Mouse (Mus musculus): ENCODE results near the gene Ep300. TPM values are rescaled to one million over a fixed set of nuclear protein-coding genes. Genes with fewer than 3 reads are reported as not detected.

Gene Ep300
- polyA plus RNA-seq, 1 experiment from 2014 or later: 20.4 TPM

- Histone ChIP-seq H3K4me3 (no peak overlapping the region), H3K27ac (no peak overlapping the region), H3K9me3 (no peaks in the 10 kb centered on the region), H3K4me1 (replicated peaks) (no peaks in the 10 kb centered on the region), H3K27me3 (ENCODE audit: insufficient read depth, poor library complexity, severe bottlenecking) (no peaks in the 10 kb centered on the region), H3K36me3 (peaks cover 85% of the 10 kb centered on the region)
- no peak for DNase-seq (ENCODE audit: low spot score)
- whole genome bisulfite sequencing: 93% methylated on average over 1 of the region's 1 CpGs
Measured at GRCm38 (mm10) chr15:81606634-81607033, 21.5 kb downstream of the Ep300 start.

GRCm38 (mm10) chr15:81649516-81650455 lies 64.6 kb downstream of the Ep300 start:
- H3K4me3 ChIP-seq: no peak overlapping the region
- H3K9me3 ChIP-seq: no peaks in the 10 kb centered on the region
- H3K4me1 ChIP-seq (replicated peaks): no peaks in the 10 kb centered on the region
- no peak for DNase-seq (ENCODE audit: low spot score)
- WGBS: 92% methylated on average over 8 of the region's 8 CpGs
- H3K36me3 ChIP-seq: peaks cover 80% of the 10 kb centered on the region
- H3K27ac ChIP-seq: no peak overlapping the region
- no peaks in the 10 kb centered on the region for H3K27me3 ChIP-seq (ENCODE audit: insufficient read depth, poor library complexity, severe bottlenecking)

DNA sequence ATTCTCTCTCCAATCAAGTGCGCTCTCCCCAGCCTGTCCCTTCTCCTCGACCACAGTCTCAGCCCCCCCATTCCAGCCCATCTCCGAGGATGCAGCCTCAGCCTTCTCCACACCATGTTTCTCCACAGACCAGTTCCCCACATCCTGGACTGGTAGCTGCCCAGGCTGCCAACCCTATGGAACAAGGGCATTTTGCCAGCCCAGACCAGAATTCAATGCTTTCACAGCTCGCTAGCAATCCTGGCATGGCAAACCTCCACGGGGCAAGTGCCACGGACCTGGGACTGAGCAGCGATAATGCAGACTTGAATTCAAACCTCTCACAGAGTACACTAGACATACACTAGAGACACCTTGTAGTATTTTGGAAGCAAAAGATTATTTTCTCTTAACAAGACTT lies 65.5 kb downstream of the Ep300 start:
- no peaks in the 10 kb centered on the region for H3K9me3 ChIP-seq
- H3K36me3 ChIP-seq: peaks cover 71% of the 10 kb centered on the region
- WGBS: 94% methylated on average over 7 of the region's 7 CpGs
- H3K27me3 ChIP-seq (ENCODE audit: insufficient read depth, poor library complexity, severe bottlenecking): no peaks in the 10 kb centered on the region
- H3K27ac ChIP-seq: no peak overlapping the region
- H3K4me1 ChIP-seq (replicated peaks): no peaks in the 10 kb centered on the region
- no peak for DNase-seq (ENCODE audit: low spot score)
- no peak overlapping the region for H3K4me3 ChIP-seq

GRCm38 (mm10) chr15:81661701-81662100 lies 76.5 kb downstream of the Ep300 start:
- H3K4me1 ChIP-seq (replicated peaks): peaks cover 14% of the 10 kb centered on the region
- no peak for DNase-seq (ENCODE audit: low spot score)
- WGBS: 95% methylated on average over 2 of the region's 2 CpGs
- H3K36me3 ChIP-seq: peaks cover under 1% of the 10 kb centered on the region; the same call in 1 of the 2 replicates
- no peaks in the 10 kb centered on the region for H3K27me3 ChIP-seq (ENCODE audit: insufficient read depth, poor library complexity, severe bottlenecking)
- H3K27ac ChIP-seq: no peak overlapping the region
- H3K4me3 ChIP-seq: no peak overlapping the region
- no peaks in the 10 kb centered on the region for H3K9me3 ChIP-seq

DNA sequence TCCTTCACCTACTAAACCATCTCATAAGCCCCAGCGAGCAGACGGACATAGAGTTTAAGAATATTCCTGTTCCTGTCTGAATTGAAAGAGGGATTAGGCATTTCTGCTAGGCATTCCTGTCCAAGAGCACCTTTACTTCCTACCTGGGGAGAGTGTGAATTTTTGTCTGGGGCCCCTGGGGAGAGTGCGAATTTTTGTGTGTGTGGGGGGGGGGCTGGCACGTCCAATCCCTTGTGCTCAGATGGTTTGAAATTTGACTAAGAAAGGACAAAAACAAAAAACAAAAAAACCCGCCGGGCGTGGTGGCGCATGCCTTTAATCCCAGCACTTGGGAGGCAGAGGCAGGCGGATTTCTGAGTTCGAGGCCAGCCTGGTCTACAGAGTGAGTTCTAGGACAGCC lies 78.1 kb downstream of the Ep300 start:
- WGBS: 65% methylated on average over 10 of the region's 10 CpGs
- peaks cover 16% of the 10 kb centered on the region for H3K36me3 ChIP-seq
- H3K27ac ChIP-seq: peak overlapping the region; percentile 89; the same call in 1 of the 2 replicates
- no peak for DNase-seq (ENCODE audit: low spot score)
- no peaks in the 10 kb centered on the region for H3K27me3 ChIP-seq (ENCODE audit: insufficient read depth, poor library complexity, severe bottlenecking)
- peaks cover 14% of the 10 kb centered on the region for H3K4me1 ChIP-seq (replicated peaks)
- peak overlapping the region; percentile 91 for H3K4me3 ChIP-seq
- no peaks in the 10 kb centered on the region for H3K9me3 ChIP-seq

DNA sequence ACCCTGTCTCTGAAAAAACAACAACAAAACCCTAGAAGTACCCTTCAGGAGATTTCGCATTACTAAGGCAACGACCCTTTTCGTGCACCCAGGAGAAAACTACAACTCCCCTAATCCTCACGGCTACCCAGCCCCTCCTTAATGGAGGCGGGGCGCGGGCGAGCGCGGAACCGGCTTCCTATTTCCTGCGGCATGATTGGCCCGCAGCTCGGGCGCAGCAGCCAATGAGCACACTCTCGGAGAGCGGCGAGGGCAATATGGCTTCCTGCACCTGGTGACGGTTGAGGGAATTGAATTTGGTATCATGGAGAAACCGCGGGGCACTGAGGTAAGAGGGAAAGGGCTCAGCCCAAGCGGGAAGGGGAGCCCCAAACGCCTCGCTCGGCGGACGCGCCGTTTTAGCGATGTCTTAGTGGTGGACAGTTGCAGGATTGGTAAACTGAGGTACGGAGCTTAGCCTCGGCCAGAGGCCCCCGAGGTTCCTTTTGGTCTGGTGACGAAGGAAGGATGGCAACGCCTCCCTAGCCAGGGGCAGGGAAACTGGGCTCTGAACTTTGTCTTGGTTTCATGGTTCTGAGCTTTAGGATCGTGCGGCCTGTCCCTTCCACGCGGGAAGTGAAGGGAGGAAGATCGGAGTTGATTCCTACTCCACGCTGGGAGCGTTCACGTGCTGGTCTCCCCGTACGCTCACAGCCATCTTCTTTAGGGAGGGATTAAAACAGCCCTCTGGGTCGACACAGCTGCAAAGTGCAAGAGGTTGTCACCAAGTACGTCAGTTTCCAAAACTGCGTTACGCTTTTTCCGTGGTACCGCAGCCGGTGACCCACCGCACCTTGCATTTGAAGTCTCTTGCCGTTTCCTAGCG lies 78.8 kb downstream of the Ep300 start, which contains the start of gene L3mbtl2:
Gene L3mbtl2 (plus strand): TSS at position 193 of the 865 bp plus-strand sequence.
- Histone ChIP-seq H3K27me3 (ENCODE audit: insufficient read depth, poor library complexity, severe bottlenecking) (no peaks in the 10 kb centered on the region), H3K36me3 (peaks cover 22% of the 10 kb centered on the region), H3K27ac (peak within 1 kb of the TSS; percentile 89), H3K9me3 (no peaks in the 10 kb centered on the region), H3K4me3 (peak within 1 kb of the TSS; percentile 91), H3K4me1 (replicated peaks) (peaks cover 14% of the 10 kb centered on the region)
- WGBS: under 1% methylated on average over 55 of the region's 55 CpGs
- DNase-seq (ENCODE audit: low spot score): peak; percentile 93

DNA sequence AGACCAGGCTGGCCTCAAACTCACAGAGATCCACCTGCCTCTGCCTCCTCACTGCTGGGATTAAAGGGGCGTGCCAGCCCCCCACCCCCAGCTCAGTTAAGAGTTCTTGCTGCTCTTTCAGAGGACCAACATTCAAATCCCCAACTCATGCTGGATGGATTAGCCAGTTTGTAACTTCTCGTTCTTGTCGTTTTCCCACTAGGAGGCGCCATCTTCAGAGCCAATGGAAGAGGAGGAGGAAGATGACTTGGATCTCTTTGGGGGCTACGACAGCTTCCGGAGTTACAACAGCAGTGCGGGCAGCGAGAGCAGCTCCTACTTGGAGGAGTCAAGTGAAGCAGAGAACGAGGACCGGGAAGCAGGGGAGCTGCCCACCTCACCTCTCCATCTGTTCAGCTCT lies 81.8 kb downstream of the Ep300 start:
- H3K27ac ChIP-seq: no peak overlapping the region
- H3K4me1 ChIP-seq (replicated peaks): peaks cover 14% of the 10 kb centered on the region
- whole genome bisulfite sequencing: 88% methylated on average over 10 of the region's 10 CpGs
- H3K9me3 ChIP-seq: no peaks in the 10 kb centered on the region
- DNase-seq (ENCODE audit: low spot score): no peak
- H3K36me3 ChIP-seq: peaks cover 51% of the 10 kb centered on the region
- no peaks in the 10 kb centered on the region for H3K27me3 ChIP-seq (ENCODE audit: insufficient read depth, poor library complexity, severe bottlenecking)
- no peak overlapping the region for H3K4me3 ChIP-seq

DNA sequence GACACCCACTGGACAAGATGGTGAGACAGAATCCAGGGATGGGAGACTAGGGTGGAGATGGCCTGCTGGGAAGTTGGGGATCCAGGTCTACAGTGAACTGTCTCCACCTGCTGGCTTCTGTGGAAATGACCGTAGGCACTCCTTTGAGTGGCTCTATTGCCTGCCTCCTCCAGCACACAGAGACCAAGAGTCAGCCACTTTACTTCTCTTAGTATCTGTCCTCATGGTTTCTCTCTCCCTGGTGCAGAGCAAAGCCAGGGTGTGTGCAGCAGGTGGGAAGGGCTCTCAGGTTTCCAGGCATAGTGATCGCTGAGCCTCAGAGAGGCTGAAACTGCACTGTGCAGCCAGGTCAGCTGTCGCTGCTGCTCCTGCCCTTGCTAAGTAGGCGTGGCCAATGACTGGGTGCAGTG lies 85.1 kb downstream of the Ep300 start:
- H3K36me3 ChIP-seq: peaks cover 76% of the 10 kb centered on the region
- peak; percentile 40 for DNase-seq (ENCODE audit: low spot score)
- peaks cover under 1% of the 10 kb centered on the region; the same call in 1 of the 2 replicates for H3K4me1 ChIP-seq (replicated peaks)
- H3K27me3 ChIP-seq (ENCODE audit: insufficient read depth, poor library complexity, severe bottlenecking): no peaks in the 10 kb centered on the region
- H3K27ac ChIP-seq: no peak overlapping the region
- no peak overlapping the region for H3K4me3 ChIP-seq
- 89% methylated on average over 4 of the region's 4 CpGs for WGBS
- no peaks in the 10 kb centered on the region for H3K9me3 ChIP-seq

GRCm38 (mm10) chr15:81676637-81677036 lies 91.5 kb downstream of the Ep300 start:
- Histone ChIP-seq H3K36me3 (peaks cover 89% of the 10 kb centered on the region), H3K27me3 (ENCODE audit: insufficient read depth, poor library complexity, severe bottlenecking) (no peaks in the 10 kb centered on the region), H3K27ac (no peak overlapping the region), H3K9me3 (no peaks in the 10 kb centered on the region), H3K4me1 (replicated peaks) (no peaks in the 10 kb centered on the region), H3K4me3 (no peak overlapping the region)
- WGBS: 91% methylated on average over 3 of the region's 3 CpGs
- DNase-seq (ENCODE audit: low spot score): no peak

DNA sequence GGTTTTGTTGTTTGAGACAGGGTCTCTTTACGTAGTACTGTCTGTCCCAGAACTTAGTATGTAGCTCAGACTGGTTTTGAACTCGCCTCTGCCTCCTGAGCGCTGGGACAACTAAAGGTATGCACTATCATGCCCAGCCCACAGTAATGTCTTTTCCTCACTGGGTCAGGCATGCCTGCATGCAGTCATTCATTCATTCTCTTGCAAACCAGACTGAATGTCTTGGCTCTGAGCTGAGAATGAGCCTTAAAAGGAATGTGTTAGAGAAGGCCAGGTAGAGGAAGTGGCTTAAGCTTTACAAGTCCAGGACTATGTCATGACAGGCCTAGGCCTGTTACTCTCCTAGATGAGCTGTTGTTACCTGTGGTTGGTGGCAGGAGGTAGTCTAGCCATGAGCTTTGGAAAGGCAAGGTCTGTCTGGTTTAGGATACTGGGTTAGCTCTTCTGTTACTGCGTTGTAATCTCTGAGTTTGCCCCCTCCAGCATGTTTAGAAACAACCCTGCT lies 95.2 kb downstream of the Ep300 start:
- Histone ChIP-seq H3K36me3 (peaks cover 97% of the 10 kb centered on the region), H3K27ac (no peak overlapping the region), H3K4me3 (no peak overlapping the region), H3K4me1 (replicated peaks) (no peaks in the 10 kb centered on the region), H3K9me3 (no peaks in the 10 kb centered on the region), H3K27me3 (ENCODE audit: insufficient read depth, poor library complexity, severe bottlenecking) (no peaks in the 10 kb centered on the region)
- DNase-seq (ENCODE audit: low spot score): no peak
- WGBS: 97% methylated on average over 4 of the region's 4 CpGs

GRCm38 (mm10) chr15:81693366-81693966 lies 108.3 kb downstream of the Ep300 start:
- no peak for DNase-seq (ENCODE audit: low spot score)
- Histone ChIP-seq H3K4me1 (replicated peaks) (peaks cover 30% of the 10 kb centered on the region), H3K27me3 (ENCODE audit: insufficient read depth, poor library complexity, severe bottlenecking) (peaks cover 63% of the 10 kb centered on the region), H3K9me3 (0 out of 2 replicates have a peak, but pooled peaks cover 3% of the 10 kb centered on the region), H3K27ac (peak overlapping the region; percentile 88), H3K36me3 (peaks cover 12% of the 10 kb centered on the region), H3K4me3 (peak overlapping the region; percentile 72)
- 5% methylated on average over 41 of the region's 41 CpGs for WGBS

All from hindbrain, embryonic 10.5 days (tissue).